Mouse (Mus musculus) ES-E14 (cell line): ENCODE data around the gene Mphosph9. TPM values are rescaled to one million over a fixed set of nuclear protein-coding genes. Genes with fewer than 3 reads are reported as not detected.

Source experiments
- DNase-seq: peaks from one replicate; pipeline ENCODE4 v3.0.0-alpha.2; 2013; ENCODE audit warnings: low read depth, low spot score
- H3K27ac ChIP-seq: 2 replicates; pipeline ENCODE4 v1.5.1; 2012; ENCODE audit warnings: low read depth, mild to moderate bottlenecking, low read length, moderate library complexity, mixed read lengths; ENCODE audit not compliant: poor library complexity, insufficient read depth, severe bottlenecking
- H3K36me3 ChIP-seq: 2 replicates; pipeline ENCODE4 v1.6.1; 2012; ENCODE audit warnings: mild to moderate bottlenecking, low read length, moderate library complexity, mixed read lengths; ENCODE audit not compliant: control insufficient read depth, poor library complexity, insufficient read depth, severe bottlenecking
- H3K4me1 ChIP-seq, 2 experiments: fragments of 150-350 bp in 1 of 2; sonication (generic) in 1 of 2; 2 replicates each; pipeline ENCODE4 v1.6.1; 2012; ENCODE audit warnings: low read length in 2 of 2, mild to moderate bottlenecking in 1 of 2, mixed read lengths in 1 of 2; ENCODE audit not compliant: control insufficient read depth in 2 of 2, insufficient read depth in 2 of 2, poor library complexity in 1 of 2
- H3K4me3 ChIP-seq, 2 experiments: fragments of 150-350 bp in 1 of 2; sonication (generic) in 1 of 2; 2 replicates each; pipeline ENCODE4 v1.5.1; 2012; ENCODE audit warnings: low read length in 2 of 2, low read depth in 1 of 2, mild to moderate bottlenecking in 1 of 2, mixed read lengths in 1 of 2; ENCODE audit not compliant: insufficient read depth in 1 of 2, poor library complexity in 1 of 2, severe bottlenecking in 1 of 2
- H3K9ac ChIP-seq: 2 replicates; pipeline ENCODE4 v1.6.1; 2012; ENCODE audit warnings: low read depth, mild to moderate bottlenecking, low read length, mixed read lengths; ENCODE audit not compliant: poor library complexity, insufficient read depth, severe bottlenecking
- H3K9me3 ChIP-seq: fragments of 150-350 bp; sonication (generic); 2 replicates; pipeline ENCODE4 v1.6.1; 2012; ENCODE audit warnings: low read depth, mild to moderate bottlenecking, low read length; ENCODE audit not compliant: control insufficient read depth, insufficient read depth
- CHD2 ChIP-seq: IDR thresholded peaks from 2 replicates; pipeline ENCODE4 v1.6.1; 2014; ENCODE audit warnings: mild to moderate bottlenecking, low read depth, low read length, inconsistent platforms
- HCFC1 ChIP-seq: IDR thresholded peaks from 2 replicates; pipeline ENCODE4 v1.6.1; 2012; ENCODE audit warnings: low read length, inconsistent platforms, borderline replicate concordance; ENCODE audit not compliant: insufficient read depth
- MAFK ChIP-seq: IDR thresholded peaks from 2 replicates; pipeline ENCODE4 v1.6.1; 2014; ENCODE audit warnings: mild to moderate bottlenecking, low read depth, low read length, inconsistent platforms; ENCODE audit not compliant: insufficient read depth
- ZC3H11A ChIP-seq: IDR thresholded peaks from 2 replicates; pipeline ENCODE4 v1.6.1; 2012; ENCODE audit warnings: low read depth, mild to moderate bottlenecking, inconsistent platforms, low read length, borderline replicate concordance
- ZNF384 ChIP-seq: IDR thresholded peaks from 2 replicates; pipeline ENCODE4 v1.6.1; 2012; ENCODE audit warnings: low read depth, low read length, inconsistent platforms
- in situ Hi-C, 2 experiments: fragments of 600-800 bp; cut with MboI; formaldehyde crosslinking; loops; one replicate each; pipeline ENCODE4 v1.15.1; 2025; ENCODE audit warnings: low sequenced_read_pairs in 2 of 2, inconsistent platforms in 1 of 2; ENCODE audit not compliant: unreplicated experiment in 2 of 2
- total RNA-seq: library from RNA; depleted of rRNA; stranded (reverse); fragments of 300-350 nt; gene quantifications from 2 replicates; pipeline ENCODE4 v1.2.3, GENCODE M21; 2012

The Mphosph9 gene
- total RNA-seq, 1 experiment: 15.8 TPM

GRCm38 (mm10) chr5:124227193-124227592, 100.6 kb downstream of the Mphosph9 start:
- in situ Hi-C loops: no loop called here
- Histone ChIP-seq H3K9ac (no peak overlapping the region), H3K4me3 (no peak overlapping the region), H3K4me1 (no peaks in the 10 kb centered on the region), H3K9me3 (no peaks in the 10 kb centered on the region), H3K27ac (no peak overlapping the region), H3K36me3 (no peaks in the 10 kb centered on the region)
- TF ChIP-seq MAFK: no peak
- no peak for TF ChIP-seq ZC3H11A
- TF ChIP-seq ZNF384: no peak
- TF ChIP-seq CHD2: no peak
- no peak for TF ChIP-seq HCFC1
- no peak for DNase-seq

- Histone ChIP-seq H3K27ac (no peak overlapping the region), H3K9ac (no peak overlapping the region), H3K9me3 (no peaks in the 10 kb centered on the region), H3K4me3 (no peak overlapping the region), H3K36me3 (no peaks in the 10 kb centered on the region), H3K4me1 (no peaks in the 10 kb centered on the region)
- DNase-seq: no peak
- TF ChIP-seq CHD2: no peak
- TF ChIP-seq ZNF384: no peak
- TF ChIP-seq HCFC1: no peak
- TF ChIP-seq MAFK: no peak
- TF ChIP-seq ZC3H11A: no peak
- in situ Hi-C loops: no loop called here
These were observed 101.3 kb downstream of the Mphosph9 start for GRCm38 (mm10) chr5:124226494-124226893.

GRCm38 (mm10) chr5:124225891-124226290, 101.9 kb downstream of the Mphosph9 start:
- no peak overlapping the region for H3K27ac ChIP-seq
- H3K9me3 ChIP-seq: no peaks in the 10 kb centered on the region
- H3K4me3 ChIP-seq: no peak overlapping the region
- H3K36me3 ChIP-seq: no peaks in the 10 kb centered on the region
- H3K9ac ChIP-seq: no peak overlapping the region
- in situ Hi-C loops: no loop called here
- no peak for TF ChIP-seq ZNF384
- H3K4me1 ChIP-seq: no peaks in the 10 kb centered on the region
- DNase-seq: no peak

GRCm38 (mm10) chr5:124224321-124225092, 103.3 kb downstream of the Mphosph9 start:
- no peak for DNase-seq
- Histone ChIP-seq H3K9ac (no peak overlapping the region), H3K36me3 (no peaks in the 10 kb centered on the region), H3K4me3 (no peak overlapping the region), H3K4me1 (no peaks in the 10 kb centered on the region), H3K27ac (no peak overlapping the region), H3K9me3 (no peaks in the 10 kb centered on the region)
- TF ChIP-seq ZNF384 (no peak), ZC3H11A (no peak), HCFC1 (no peak), MAFK (no peak), CHD2 (no peak)
- in situ Hi-C loops: no loop called here

- H3K27ac ChIP-seq: no peak overlapping the region
- no peak overlapping the region for H3K9ac ChIP-seq
- H3K9me3 ChIP-seq: no peaks in the 10 kb centered on the region
- H3K4me1 ChIP-seq: no peaks in the 10 kb centered on the region
- no peak for DNase-seq
- TF ChIP-seq ZNF384: no peak
- TF ChIP-seq HCFC1: no peak
- no peak for TF ChIP-seq ZC3H11A
- TF ChIP-seq MAFK: no peak
- TF ChIP-seq CHD2: no peak
- H3K4me3 ChIP-seq: no peak overlapping the region
- in situ Hi-C loops: no loop called here
- no peaks in the 10 kb centered on the region for H3K36me3 ChIP-seq
These were observed 104.2 kb downstream of the Mphosph9 start for GRCm38 (mm10) chr5:124223574-124223973.
